ENCODE assay signal across 13 mouse cellular contexts in genomic region chr15:72360463-72361030, GRCm38 (mm10).
DNase-seq lines count a peak whose midpoint lies in the region; ATAC-seq and TF ChIP-seq lines count a peak whose summit lies in the region.
"Had no signal": no experiment of that assay in that cellular context is flagged by ENCODE, and none has a peak within 500 bp of the region (broad histone marks: within the 10 kb centered on the region; RNA-seq: fewer than 3 reads in every experiment).

No protein-coding gene starts in this region.

- ATAC-seq in forebrain, embryonic 15.5 days (replicated peaks) = peak; percentile 76
- ATAC-seq in forebrain, embryonic 12.5 days (ENCODE audit: low FRiP score) = no peak
- peak; percentile 93 for ATAC-seq in cerebellum, adult (ENCODE audit: insufficient number of reproducible peaks, low FRiP score, low TSS enrichment)
- no peak for ATAC-seq in megakaryocyte-erythroid progenitor cell, adult 5-6 weeks (replicated peaks; ENCODE audit: low FRiP score, low TSS enrichment, poor library complexity, severe bottlenecking)

- no peaks in the 10 kb centered on the region for H3K9me3 ChIP-seq in forebrain, embryonic 15.5 days
- H3K9me3 ChIP-seq in forebrain, embryonic 12.5 days = no peaks in the 10 kb centered on the region
- H3K9me3 ChIP-seq: heart, embryonic 10.5 days; liver, embryonic 13.5 days had no signal

- no peak overlapping the region for H3K4me2 ChIP-seq in forebrain, embryonic 15.5 days (replicated peaks)
- no peak overlapping the region for H3K4me2 ChIP-seq in forebrain, embryonic 12.5 days
- H3K4me2 ChIP-seq: liver, embryonic 13.5 days had no signal

- no peak for TF ChIP-seq CTCF in left cerebral cortex, adult 2 months (IDR thresholded peaks at IDR 0.05)

- H3K27ac ChIP-seq in forebrain, embryonic 15.5 days (replicated peaks) = no peak overlapping the region
- no peak overlapping the region for H3K27ac ChIP-seq in forebrain, embryonic 12.5 days
- peak overlapping the region; percentile 47; the same call in 1 of the 2 replicates for H3K27ac ChIP-seq in left cerebral cortex, adult 2 months
- H3K27ac ChIP-seq: heart, embryonic 10.5 days; liver, embryonic 13.5 days had no signal

- WGBS in forebrain, embryonic 15.5 days = 73% methylated on average over 4 of the region's 4 CpGs
- WGBS in forebrain, embryonic 12.5 days = 94% methylated on average over 4 of the region's 4 CpGs

- H3K9ac ChIP-seq in forebrain, embryonic 15.5 days (replicated peaks) = no peak overlapping the region
- no peak overlapping the region for H3K9ac ChIP-seq in forebrain, embryonic 12.5 days
- H3K9ac ChIP-seq: liver, embryonic 13.5 days had no signal

- H3K4me1 ChIP-seq in forebrain, embryonic 15.5 days = no peaks in the 10 kb centered on the region
- peaks cover 4% of the 10 kb centered on the region; the same call in 1 of the 2 replicates for H3K4me1 ChIP-seq in forebrain, embryonic 12.5 days
- H3K4me1 ChIP-seq: heart, embryonic 10.5 days; liver, embryonic 13.5 days had no signal

- H3K36me3 ChIP-seq in forebrain, embryonic 15.5 days = no peaks in the 10 kb centered on the region
- H3K36me3 ChIP-seq in forebrain, embryonic 12.5 days (replicated peaks) = no peaks in the 10 kb centered on the region
- H3K36me3 ChIP-seq: heart, embryonic 10.5 days; liver, embryonic 13.5 days had no signal

- H3K27me3 ChIP-seq in forebrain, embryonic 15.5 days = no peaks in the 10 kb centered on the region
- no peaks in the 10 kb centered on the region for H3K27me3 ChIP-seq in forebrain, embryonic 12.5 days
- H3K27me3 ChIP-seq: liver, embryonic 13.5 days had no signal

- no peak for DNase-seq in left cerebral cortex, adult 2 months (ENCODE audit: extremely low spot score in 1 of 2, low spot score in 2 of 2)
- no peak for DNase-seq in left cerebral cortex, adult 11 months (ENCODE audit: low spot score)
- DNase-seq in cerebellum, postnatal 4 days (ENCODE audit: low spot score in 2 of 2) = peak; percentile 66 to 96
- DNase-seq in embryo, embryonic 10.5 days (ENCODE audit: low spot score) = no peak
- DNase-seq: kidney, adult 9 months; liver, embryonic 13.5 days; lung, postnatal 36 days; thymus, postnatal 4 days had no signal

- intact Hi-C loops in left cerebral cortex, adult 2 months (cut with DNase I) = no loop called here

- H3K4me3 ChIP-seq in forebrain, embryonic 15.5 days = no peak overlapping the region
- H3K4me3 ChIP-seq in forebrain, embryonic 12.5 days (replicated peaks) = no peak overlapping the region
- no peak overlapping the region for H3K4me3 ChIP-seq in left cerebral cortex, adult 2 months
- H3K4me3 ChIP-seq: heart, embryonic 10.5 days; liver, embryonic 13.5 days had no signal

Comparison
In these comparisons a context has a peak if more than half of its experiments do, and no peak if none do; other contexts are left out.
1. ATAC-seq: peak in forebrain, embryonic 15.5 days (single experiment) and cerebellum, adult (single experiment); none in forebrain, embryonic 12.5 days (single experiment) and megakaryocyte-erythroid progenitor cell, adult 5-6 weeks (single experiment).
2. DNase-seq: peak in cerebellum, postnatal 4 days (2 of 2); none in left cerebral cortex, adult 2 months (0 of 2), left cerebral cortex, adult 11 months (single experiment) and embryo, embryonic 10.5 days (single experiment).